Mouse (Mus musculus) ES-CJ7 (cell line): Measurements from ENCODE around the gene Vmn1r19.
"Not testable (repeated sequence)": the region's sequence is repeated elsewhere in the genome, so short reads cannot be mapped to it uniquely, and the experiment has no call there.

Source experiments
- DNase-seq: peaks from one replicate; pipeline ENCODE4 v3.0.0; 2011; ENCODE audit warnings: low read depth, low spot score

Gene Vmn1r19

DNA sequence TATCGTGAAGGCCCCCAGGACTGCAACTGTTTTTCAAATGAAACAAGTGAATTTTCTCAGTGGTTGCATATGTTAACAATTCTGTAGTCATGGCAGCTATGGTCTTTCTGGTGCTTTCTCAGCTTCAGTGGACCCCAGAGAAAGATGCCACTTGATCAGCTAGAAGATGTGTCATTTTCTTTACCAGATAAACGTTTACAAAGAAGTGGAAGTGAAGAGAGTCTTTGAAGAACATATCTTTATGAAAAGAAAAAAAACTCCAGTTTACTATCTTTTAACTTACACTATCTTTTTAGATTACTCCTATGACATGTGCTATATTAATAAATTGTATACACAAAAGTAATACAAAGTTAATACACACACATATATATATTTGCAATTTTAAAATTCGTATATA is at the start of gene Vmn1r19:
Gene Vmn1r19 (plus strand): TSS at position 301 of the 400 bp plus-strand sequence.
- DNase-seq, result not testable (repeated sequence)

DNA sequence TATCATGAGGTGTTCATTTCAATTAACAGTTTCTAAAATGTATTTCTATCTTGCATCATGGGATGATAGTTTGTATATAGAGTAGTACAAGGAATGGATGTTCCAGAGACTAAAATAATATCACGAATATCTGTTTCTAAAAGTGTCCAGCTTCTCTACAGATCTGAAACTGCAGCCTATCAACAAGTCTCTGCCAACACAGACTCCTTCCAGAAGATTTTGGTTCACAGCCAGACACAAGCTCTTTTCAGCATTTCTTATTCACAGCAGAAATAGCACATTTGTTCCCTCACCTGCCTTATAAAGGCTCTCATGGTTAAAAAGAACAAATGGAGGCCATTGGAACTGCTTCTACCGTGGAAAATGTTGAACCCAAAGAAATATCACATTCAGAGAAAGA is 46.7 kb upstream of the Vmn1r19 start:
- no peak for DNase-seq

DNA sequence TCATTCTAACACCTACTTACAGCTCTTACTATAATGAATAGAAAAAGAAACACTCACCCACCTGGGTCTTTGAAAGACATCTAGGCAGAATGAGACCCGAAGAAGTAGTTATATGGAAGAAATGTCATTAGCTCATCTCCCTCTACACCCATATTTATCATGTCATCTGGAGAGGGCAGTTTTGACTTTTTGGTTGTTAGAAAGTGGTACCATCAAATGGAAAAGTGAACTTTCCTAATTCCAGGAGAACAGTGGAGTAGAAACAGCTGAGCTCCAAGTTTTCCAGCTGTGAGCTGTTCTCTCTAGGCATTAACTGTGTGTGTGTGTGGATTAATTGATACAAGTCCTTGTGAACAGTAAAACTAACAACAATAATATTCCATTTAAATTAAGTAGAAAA is 40.0 kb upstream of the Vmn1r19 start, which contains the start of gene Vmn1r17:
Gene Vmn1r17 (minus strand): TSS at position 101 of the 400 bp plus-strand sequence.
- DNase-seq, result no peak

DNA sequence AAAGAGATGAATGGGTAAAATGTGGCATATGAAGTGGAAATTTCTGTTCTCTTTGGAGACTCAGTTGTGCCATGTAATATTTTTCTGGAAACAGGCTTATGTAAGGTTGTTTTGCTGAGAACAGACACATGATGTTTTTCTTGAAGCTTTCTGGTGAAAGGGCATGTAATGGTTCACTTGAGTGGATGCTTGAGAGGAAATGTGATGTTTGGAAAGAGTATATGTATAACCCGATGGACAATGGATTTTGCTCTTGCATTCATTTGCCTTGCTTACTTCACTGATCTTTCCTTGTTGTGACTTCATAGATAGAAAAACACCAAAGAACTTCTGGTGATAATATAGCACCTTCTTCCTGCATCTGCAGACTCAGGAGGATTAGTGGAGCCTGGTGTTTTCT is 37.7 kb upstream of the Vmn1r19 start:
- not testable (repeated sequence) for DNase-seq

DNA sequence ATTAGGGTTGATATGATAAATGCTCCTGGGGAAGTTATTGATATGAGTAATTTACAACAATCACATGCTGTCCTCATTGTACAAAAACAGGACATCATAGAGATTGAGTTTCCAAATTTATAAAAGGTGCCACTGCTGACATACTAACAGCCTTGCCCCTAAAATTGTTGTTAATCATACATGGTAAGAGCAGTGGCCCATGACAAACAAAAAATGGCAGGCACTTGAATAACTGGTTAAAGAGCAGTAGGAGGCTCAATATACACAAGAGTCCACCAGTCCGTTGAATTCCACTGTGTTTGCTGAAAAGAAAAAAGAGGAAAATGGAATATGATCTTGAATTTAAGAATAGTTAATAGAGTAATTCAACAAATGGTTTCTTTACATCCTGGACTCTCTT is 36.1 kb upstream of the Vmn1r19 start:
- no peak for DNase-seq

DNA sequence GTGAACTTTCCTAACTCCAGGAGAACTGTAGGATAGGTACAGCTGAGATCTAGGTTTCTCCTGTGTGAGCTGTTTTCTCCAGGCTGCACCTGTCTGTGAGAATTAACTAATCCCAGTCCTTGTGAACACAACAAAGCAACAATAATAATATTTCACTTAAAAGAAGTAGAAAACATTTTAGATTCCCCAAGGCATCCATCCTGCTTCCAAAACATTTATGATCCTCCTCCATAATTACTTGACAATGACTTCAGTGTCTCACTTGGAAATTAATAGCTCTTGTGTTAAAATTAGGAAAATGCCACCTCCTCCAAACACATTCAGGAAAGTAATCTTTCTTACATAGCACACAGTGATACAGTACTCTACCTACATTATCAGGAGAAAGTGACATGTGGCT is 7.9 kb upstream of the Vmn1r19 start, which contains the start of gene Vmn1r18:
Gene Vmn1r18 (minus strand): TSS at position 101 of the 400 bp plus-strand sequence.
- no peak for DNase-seq

DNA sequence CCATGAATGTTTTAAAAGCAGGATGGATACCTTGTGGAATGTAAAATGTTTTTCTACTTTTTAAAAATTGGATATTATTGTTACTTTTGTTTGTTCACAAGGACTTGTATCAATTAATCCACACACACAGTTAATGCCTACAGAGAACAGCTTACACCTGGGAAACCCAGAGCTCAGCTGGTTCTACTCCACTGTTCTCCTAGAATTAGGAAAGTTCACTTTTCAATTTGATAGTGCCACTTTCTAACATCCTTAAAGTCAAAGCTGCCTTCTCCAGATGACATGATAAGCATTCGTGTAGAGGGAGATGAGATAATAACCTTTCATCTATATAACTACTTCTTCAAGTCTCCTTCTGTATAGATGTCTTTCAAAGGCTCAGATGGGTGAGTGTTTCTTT is 25.1 kb downstream of the Vmn1r19 start, which contains the start of gene Vmn1r20:
Gene Vmn1r20 (plus strand): TSS at position 301 of the 400 bp plus-strand sequence.
- DNase-seq, result no peak

DNA sequence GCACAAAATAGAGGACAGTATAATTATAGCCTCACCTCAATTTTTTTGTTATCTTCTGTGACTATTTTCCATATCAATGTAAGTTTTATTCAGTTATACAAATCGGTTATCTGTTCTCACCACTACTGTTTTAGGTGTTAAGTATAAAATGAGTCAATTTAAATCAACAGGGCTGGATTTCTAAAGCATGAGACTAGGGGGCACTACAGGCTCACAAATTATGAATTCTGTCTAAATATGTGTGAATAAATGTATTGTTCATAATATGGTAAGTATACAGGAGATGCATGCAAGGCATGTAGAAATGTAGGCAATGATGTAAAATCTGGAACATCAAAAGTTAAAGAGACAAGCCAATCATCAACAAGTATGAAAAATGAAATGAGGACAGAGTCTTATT is 27.6 kb downstream of the Vmn1r19 start:
- no peak for DNase-seq
